Mouse (Mus musculus): Measurements from ENCODE around the gene Spryd3.

The Spryd3 gene

DNA sequence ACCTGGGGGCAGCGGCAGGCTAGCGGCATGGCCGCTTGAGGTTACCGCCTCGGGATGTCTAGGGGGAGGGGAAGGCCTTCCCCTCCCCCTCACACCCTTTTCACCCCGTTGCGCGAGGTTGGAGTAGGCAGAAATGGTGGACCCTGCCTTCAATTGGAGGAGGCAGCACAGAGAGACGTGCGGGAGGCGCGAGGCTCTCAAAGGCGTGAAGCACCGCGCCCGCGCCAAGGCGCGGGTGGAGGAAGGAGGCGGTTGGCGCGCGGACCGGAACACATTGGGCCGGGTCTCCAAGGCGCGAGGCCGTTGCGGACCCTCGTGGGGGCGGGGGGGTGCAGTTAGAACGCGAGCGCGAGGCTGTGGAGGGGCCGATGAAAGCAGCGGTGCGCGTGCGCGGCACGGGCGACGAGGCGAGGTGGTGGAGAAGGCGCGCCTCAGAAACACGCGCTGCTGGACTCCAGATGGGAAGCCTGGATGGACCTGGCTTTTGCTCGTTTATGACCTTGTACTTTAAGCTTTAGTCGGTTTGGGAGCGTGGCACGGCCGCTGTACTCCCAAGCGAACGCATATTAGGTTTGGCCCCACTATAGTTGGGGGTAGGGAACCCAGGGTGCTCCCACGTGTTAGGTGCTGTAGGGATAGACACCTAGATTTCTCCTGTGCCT, 61.8 kb downstream of the Spryd3 start:
- no peak for DNase-seq (ENCODE audit: extremely low read depth, low read depth)

DNA sequence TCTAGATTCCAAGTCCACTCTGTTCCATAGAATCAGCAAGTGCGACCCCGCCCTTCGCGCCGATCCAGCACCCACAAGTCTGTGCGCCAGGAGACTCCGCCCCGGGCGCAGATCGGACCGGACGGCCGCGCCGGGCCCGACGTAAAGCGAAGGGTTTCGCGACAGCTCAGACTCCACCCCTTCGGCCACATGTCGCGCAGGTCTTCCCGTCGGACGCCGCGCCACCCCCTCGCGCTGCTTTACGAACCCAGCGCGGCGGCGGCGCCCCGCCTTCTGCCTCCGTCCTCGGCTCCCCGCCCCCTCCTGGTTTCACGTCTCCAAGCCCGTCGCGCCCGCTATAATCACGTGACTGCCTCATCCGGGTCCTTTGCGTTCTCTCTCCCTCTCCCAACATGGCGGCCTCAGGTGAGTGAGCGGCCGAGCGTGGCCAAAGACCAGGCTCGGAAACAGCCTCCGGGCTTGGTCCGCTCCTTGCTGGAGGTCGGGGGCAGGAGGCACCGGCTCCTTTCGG, 62.4 kb downstream of the Spryd3 start, which contains the start of gene Eif4b:
Eif4b (plus strand) TSS at position 215 of the 511 bp plus-strand sequence.
- peak; percentile 97 for DNase-seq (ENCODE audit: extremely low read depth, low read depth)

DNA sequence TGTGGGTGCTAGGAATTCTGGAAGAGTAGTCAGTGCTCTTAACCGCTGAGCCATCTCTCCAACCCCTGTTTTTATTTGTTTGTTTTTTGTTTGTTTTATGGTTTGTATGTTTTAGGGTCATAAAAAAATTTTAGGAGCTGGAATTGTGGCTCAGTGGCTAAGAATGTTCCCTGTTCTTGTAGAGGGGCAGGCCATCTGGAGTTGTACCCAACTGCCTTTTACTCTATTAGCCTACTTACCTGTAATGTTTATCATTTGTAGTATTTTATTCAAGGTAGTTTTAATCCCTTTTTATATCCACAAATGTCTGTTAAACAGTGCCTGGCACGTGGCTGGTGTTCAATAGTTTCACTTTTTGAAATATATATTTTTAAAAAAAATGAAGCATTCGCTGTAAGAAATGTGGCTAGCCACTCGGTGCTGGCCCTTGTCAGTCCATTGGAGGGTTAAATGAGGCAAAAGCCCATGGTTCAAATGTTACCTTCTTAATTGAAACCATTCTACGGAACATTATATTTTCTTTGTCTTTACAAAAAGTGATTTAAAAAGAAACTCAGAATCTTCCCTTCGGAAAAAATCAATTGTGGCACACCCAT, 63.0 kb downstream of the Spryd3 start:
- no peak for DNase-seq (ENCODE audit: extremely low read depth, low read depth)

DNA sequence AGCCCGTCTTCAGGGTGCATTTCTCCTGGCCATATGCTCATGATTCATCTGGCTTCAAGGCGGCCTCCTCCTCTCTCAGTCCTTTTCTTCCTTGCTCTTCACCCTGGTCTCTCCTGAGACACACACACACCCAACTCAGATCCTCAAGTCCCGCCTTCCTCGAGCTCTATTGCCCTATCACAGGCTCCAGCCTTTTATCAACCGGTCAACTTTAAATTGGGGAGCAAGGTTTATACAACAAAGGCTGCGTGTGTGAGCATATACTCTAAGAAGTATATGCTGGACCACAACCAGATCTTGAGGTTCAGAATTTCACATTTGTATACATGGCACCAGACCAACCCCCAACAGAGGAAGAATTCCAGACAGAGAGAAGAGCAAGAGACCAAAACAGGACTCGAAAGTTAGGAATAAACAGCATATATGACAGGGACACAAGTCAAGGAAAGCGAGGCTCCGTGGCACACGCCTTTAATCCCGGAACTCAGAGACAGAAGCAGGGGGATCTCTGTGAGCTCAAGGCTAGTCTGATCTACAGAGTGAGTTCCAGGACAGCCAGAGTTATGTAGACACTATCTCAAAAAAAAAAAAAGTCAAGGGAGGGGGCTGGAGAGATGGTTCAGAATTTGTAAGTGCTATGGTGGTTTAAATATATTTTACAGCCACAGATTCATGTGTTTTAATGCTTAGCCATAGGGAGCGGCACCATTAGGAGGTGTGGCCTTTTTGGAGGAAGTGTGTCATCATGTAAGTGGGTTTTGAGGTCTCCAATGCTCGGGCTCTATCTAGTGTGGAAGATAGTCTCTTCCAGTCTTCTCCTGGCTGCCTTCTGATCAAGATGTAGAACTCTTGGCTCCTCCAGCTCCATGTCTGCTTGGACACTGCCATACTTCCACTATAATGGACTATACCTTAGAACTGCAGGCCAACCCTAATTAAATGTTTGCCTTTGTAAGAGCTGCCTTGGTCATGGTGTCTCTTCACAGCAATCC, 65.3 kb downstream of the Spryd3 start:
- peak; percentile 81 for DNase-seq (ENCODE audit: extremely low read depth, low read depth)
